Comparison of ENCODE assay signal across 9 mouse cellular contexts in genomic region chr9:14089791-14090256, GRCm38 (mm10).
A peak's percentile ranks its signal among the peaks of the same experiment; 100 is the strongest.
DNase-seq lines count a peak whose midpoint lies in the region; ATAC-seq and TF ChIP-seq lines count a peak whose summit lies in the region.
"Had no signal": no experiment of that assay in that cellular context is flagged by ENCODE, and none has a peak within 500 bp of the region (broad histone marks: within the 10 kb centered on the region; RNA-seq: fewer than 3 reads in every experiment).

No protein-coding gene starts in this region.

- no peaks in the 10 kb centered on the region for H3K36me3 ChIP-seq in forebrain, embryonic 11.5 days (ENCODE audit: control insufficient read depth, insufficient read depth, low read length)
- no peaks in the 10 kb centered on the region for H3K36me3 ChIP-seq in forebrain, embryonic 10.5 days (replicated peaks)
- H3K36me3 ChIP-seq in hindbrain, embryonic 14.5 days (replicated peaks; ENCODE audit: control insufficient read depth, insufficient read depth), result no peaks in the 10 kb centered on the region
- H3K36me3 ChIP-seq in limb, embryonic 14.5 days (ENCODE audit: control insufficient read depth, insufficient read depth, low read length), result no peaks in the 10 kb centered on the region
- no peaks in the 10 kb centered on the region for H3K36me3 ChIP-seq in intestine, embryonic 16.5 days (ENCODE audit: control insufficient read depth, insufficient read depth, low read length)

- ATAC-seq in forebrain, embryonic 11.5 days (replicated peaks; ENCODE audit: low FRiP score), result peak; percentile 65
- ATAC-seq in hindbrain, embryonic 14.5 days (ENCODE audit: low FRiP score), result peak; percentile 75
- ATAC-seq in limb, embryonic 14.5 days (ENCODE audit: low FRiP score, low read depth), result peak; percentile 17; the same call in 1 of the 2 replicates
- ATAC-seq in intestine, embryonic 16.5 days, result no peak

- H3K4me1 ChIP-seq in forebrain, embryonic 11.5 days (replicated peaks; ENCODE audit: control insufficient read depth, insufficient read depth, low read length), result no peaks in the 10 kb centered on the region
- peaks cover 13% of the 10 kb centered on the region for H3K4me1 ChIP-seq in forebrain, embryonic 10.5 days
- peaks cover 3% of the 10 kb centered on the region; the same call in 1 of the 2 replicates for H3K4me1 ChIP-seq in embryonic fibroblast, embryonic 13.5 days (ENCODE audit: control insufficient read depth, insufficient read depth, low read length)
- no peaks in the 10 kb centered on the region for H3K4me1 ChIP-seq in hindbrain, embryonic 14.5 days (replicated peaks; ENCODE audit: control insufficient read depth, insufficient read depth, low read length)
- peaks cover 14% of the 10 kb centered on the region for H3K4me1 ChIP-seq in limb, embryonic 14.5 days (ENCODE audit: control insufficient read depth, insufficient read depth, low read length)
- no peaks in the 10 kb centered on the region for H3K4me1 ChIP-seq in intestine, embryonic 16.5 days (ENCODE audit: control insufficient read depth, insufficient read depth, low read length)

- no peak overlapping the region for H3K27ac ChIP-seq in forebrain, embryonic 11.5 days (ENCODE audit: low read depth, low read length)
- no peak overlapping the region; the same call in 1 of the 2 replicates for H3K27ac ChIP-seq in forebrain, embryonic 10.5 days
- H3K27ac ChIP-seq in embryonic fibroblast, embryonic 13.5 days (ENCODE audit: insufficient read depth, low read length), result peak overlapping the region; percentile 38
- H3K27ac ChIP-seq in hindbrain, embryonic 14.5 days, result no peak overlapping the region
- no peak overlapping the region; the same call in 1 of the 2 replicates for H3K27ac ChIP-seq in limb, embryonic 14.5 days (replicated peaks; ENCODE audit: low read depth, low read length)
- no peak overlapping the region for H3K27ac ChIP-seq in intestine, embryonic 16.5 days (ENCODE audit: low read length)
- H3K27ac ChIP-seq: macrophage had no signal

- no peak overlapping the region for H3K9ac ChIP-seq in forebrain, embryonic 11.5 days (ENCODE audit: low read length)
- H3K9ac ChIP-seq in hindbrain, embryonic 14.5 days, result no peak overlapping the region
- no peak overlapping the region for H3K9ac ChIP-seq in limb, embryonic 14.5 days (ENCODE audit: low read depth, low read length, severe bottlenecking)
- no peak overlapping the region for H3K9ac ChIP-seq in intestine, embryonic 16.5 days (ENCODE audit: low read depth, low read length)

- TF ChIP-seq CTCF in embryonic fibroblast, embryonic 13.5 days (IDR thresholded peaks at IDR 0.05; ENCODE audit: borderline replicate concordance, insufficient read depth, low read length), result no peak

- 58% methylated on average over 8 of the region's 8 CpGs for WGBS in forebrain, embryonic 11.5 days
- 71% methylated on average over 8 of the region's 8 CpGs for whole genome bisulfite sequencing in forebrain, embryonic 10.5 days
- WGBS in hindbrain, embryonic 14.5 days, result 45% methylated on average over 8 of the region's 8 CpGs
- WGBS in limb, embryonic 14.5 days, result 52% methylated on average over 8 of the region's 8 CpGs
- 53% methylated on average over 8 of the region's 8 CpGs for WGBS in intestine, embryonic 16.5 days

- no peak overlapping the region for H3K4me3 ChIP-seq in forebrain, embryonic 11.5 days (ENCODE audit: low read depth, low read length)
- no peak overlapping the region for H3K4me3 ChIP-seq in forebrain, embryonic 10.5 days
- H3K4me3 ChIP-seq in embryonic fibroblast, embryonic 13.5 days (ENCODE audit: insufficient read depth, low read length), result no peak overlapping the region
- no peak overlapping the region for H3K4me3 ChIP-seq in hindbrain, embryonic 14.5 days (replicated peaks; ENCODE audit: low read length)
- H3K4me3 ChIP-seq in limb, embryonic 14.5 days (replicated peaks; ENCODE audit: low read length), result no peak overlapping the region
- H3K4me3 ChIP-seq in intestine, embryonic 16.5 days (ENCODE audit: low read length), result no peak overlapping the region

- no peak for TF ChIP-seq POLR2A in embryonic fibroblast, embryonic 13.5 days (IDR thresholded peaks at IDR 0.05; ENCODE audit: low read depth, low read length)
- no peak for TF ChIP-seq POLR2A in limb, embryonic 14.5 days (IDR thresholded peaks at IDR 0.05; ENCODE audit: borderline replicate concordance, extremely low read depth, insufficient read depth, insufficient read length)

- H3K9me3 ChIP-seq in forebrain, embryonic 11.5 days (ENCODE audit: control insufficient read depth, low read length), result no peaks in the 10 kb centered on the region
- no peaks in the 10 kb centered on the region for H3K9me3 ChIP-seq in forebrain, embryonic 10.5 days
- no peaks in the 10 kb centered on the region for H3K9me3 ChIP-seq in hindbrain, embryonic 14.5 days (ENCODE audit: control insufficient read depth, low read length)
- H3K9me3 ChIP-seq in limb, embryonic 14.5 days (ENCODE audit: control insufficient read depth, low read length), result no peaks in the 10 kb centered on the region
- H3K9me3 ChIP-seq in intestine, embryonic 16.5 days (ENCODE audit: control insufficient read depth, low read length), result no peaks in the 10 kb centered on the region

- DNase-seq in forebrain, embryonic 11.5 days (ENCODE audit: low spot score), result peak; percentile 49
- no peak for DNase-seq in forebrain, embryonic 10.5 days (ENCODE audit: extremely low spot score, low spot score)
- peak; percentile 25 for DNase-seq in 416B (ENCODE audit: low read depth)
- DNase-seq in hindbrain, embryonic 14.5 days (ENCODE audit: low spot score), result peak; percentile 42
- peak; percentile 42 for DNase-seq in limb, embryonic 14.5 days (ENCODE audit: low spot score)
- peak; percentile 59 to 73 for DNase-seq in urinary bladder, postnatal 36 days (ENCODE audit: low spot score in 2 of 2)

- no peaks in the 10 kb centered on the region for H3K27me3 ChIP-seq in forebrain, embryonic 11.5 days (ENCODE audit: control insufficient read depth, insufficient read depth, low read length)
- no peaks in the 10 kb centered on the region for H3K27me3 ChIP-seq in forebrain, embryonic 10.5 days (ENCODE audit: poor library complexity, severe bottlenecking)
- no peaks in the 10 kb centered on the region for H3K27me3 ChIP-seq in hindbrain, embryonic 14.5 days (ENCODE audit: control insufficient read depth, insufficient read depth, low read length)
- no peaks in the 10 kb centered on the region for H3K27me3 ChIP-seq in limb, embryonic 14.5 days (ENCODE audit: control insufficient read depth, insufficient read depth, low read length)
- H3K27me3 ChIP-seq in intestine, embryonic 16.5 days (replicated peaks; ENCODE audit: control insufficient read depth, insufficient read depth, low read length), result no peaks in the 10 kb centered on the region

- no peak overlapping the region for H3K4me2 ChIP-seq in forebrain, embryonic 11.5 days (ENCODE audit: low read depth, low read length, severe bottlenecking)
- H3K4me2 ChIP-seq in hindbrain, embryonic 14.5 days (replicated peaks), result no peak overlapping the region
- H3K4me2 ChIP-seq in limb, embryonic 14.5 days (replicated peaks; ENCODE audit: low read depth, low read length, severe bottlenecking), result no peak overlapping the region
- H3K4me2 ChIP-seq in intestine, embryonic 16.5 days (ENCODE audit: low read depth, low read length), result no peak overlapping the region
